Mouse (Mus musculus): ENCODE results near the gene Bace2. TPM values are rescaled to one million over a fixed set of nuclear protein-coding genes. Genes with fewer than 3 reads are reported as not detected.

The Bace2 gene
- 0.66 TPM for polyA plus RNA-seq (2012; fragmentation: generic; extraction: Trizol)
- long read RNA-seq, experiment 1, full-length matches to known transcripts, result 2 of 2 reads
- long read RNA-seq, experiment 1, partial matches to known transcripts, result 0 of 2 reads
- long read RNA-seq, experiment 1, other reads (novel, unspliced or antisense), result 0 of 2 reads
- long read RNA-seq, experiment 2, result 0 reads

DNA sequence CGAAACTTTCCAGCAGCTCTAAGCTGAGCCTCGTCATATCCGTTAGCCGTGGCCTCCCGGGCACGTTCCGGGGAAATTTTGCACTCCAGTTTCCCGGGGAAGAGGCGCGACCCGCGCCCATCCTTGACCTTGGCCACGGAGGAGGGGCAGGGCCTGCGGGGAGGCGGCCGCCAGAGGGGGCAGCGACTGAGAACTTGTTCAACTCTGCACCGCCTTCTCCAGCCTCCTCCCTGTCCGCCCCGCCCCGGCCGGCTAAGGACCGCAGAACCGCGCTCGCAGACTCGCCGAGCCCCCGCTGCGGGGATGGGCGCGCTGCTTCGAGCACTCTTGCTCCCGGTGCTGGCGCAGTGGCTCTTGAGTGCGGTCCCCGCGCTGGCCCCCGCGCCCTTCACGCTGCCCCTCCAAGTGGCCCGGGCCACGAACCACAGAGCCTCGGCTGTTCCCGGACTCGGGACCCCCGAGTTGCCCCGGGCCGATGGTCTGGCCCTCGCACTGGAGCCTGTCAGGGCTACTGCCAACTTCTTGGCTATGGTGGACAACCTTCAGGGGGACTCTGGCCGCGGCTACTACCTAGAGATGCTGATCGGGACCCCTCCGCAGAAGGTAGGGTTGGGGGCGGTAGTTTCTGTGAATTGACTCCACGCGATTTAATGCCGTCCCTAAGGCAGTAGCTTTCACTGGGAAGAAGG, at the start of gene Bace2:
Bace2 (plus strand) TSS at position 244 of the 689 bp plus-strand sequence.
- Histone ChIP-seq H3K27me3 (ENCODE audit: control insufficient read depth, insufficient read depth, insufficient read length) (no peaks in the 10 kb centered on the region), H3ac (ENCODE audit: control insufficient read depth, insufficient read length, low read depth) (peak within 1 kb of the TSS; percentile 16), H3K36me3 (ENCODE audit: control insufficient read depth, insufficient read depth) (no peaks in the 10 kb centered on the region), H3K4me3 (ENCODE audit: insufficient read depth, poor library complexity, severe bottlenecking) (peak within 1 kb of the TSS; percentile 18), H3K79me3 (ENCODE audit: low read depth) (no peaks in the 10 kb centered on the region), H3K79me2 (ENCODE audit: control insufficient read depth, insufficient read depth) (no peaks in the 10 kb centered on the region)
- TF ChIP-seq CEBPB (IDR thresholded peaks at IDR 0.05; ENCODE audit: low read depth) (no peak), MYOD1 (IDR thresholded peaks at IDR 0.05; ENCODE audit: control insufficient read depth, insufficient read length, low read depth) (no peak), USF1 (IDR thresholded peaks at IDR 0.05; ENCODE audit: low read depth) (no peak), CTCF (IDR thresholded peaks at IDR 0.05; ENCODE audit: control insufficient read depth, insufficient read depth, insufficient read length) (peak; percentile 76)

DNA sequence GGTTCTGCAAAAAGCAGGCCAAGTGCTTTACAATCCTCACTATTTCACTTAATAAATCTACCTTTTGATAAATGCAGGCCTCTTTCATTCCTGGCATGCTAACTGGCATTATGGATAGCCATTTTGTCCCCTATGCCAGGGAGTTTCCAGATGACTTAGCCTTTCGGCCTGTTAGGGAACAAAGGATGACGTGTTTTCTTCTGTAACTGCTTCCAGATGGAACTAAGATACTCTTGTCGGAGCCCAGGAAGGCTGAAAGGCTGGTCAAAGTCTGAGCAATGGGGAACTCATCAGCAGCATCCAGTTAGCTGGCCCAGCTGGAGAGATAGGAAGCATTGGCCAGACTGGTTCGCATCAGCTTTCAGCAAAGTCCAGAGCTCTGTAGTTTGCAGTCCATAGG, 48.9 kb upstream of the Bace2 start:
- Histone ChIP-seq H3ac (ENCODE audit: control insufficient read depth, insufficient read length, low read depth) (no peak overlapping the region), H3K4me3 (ENCODE audit: insufficient read depth, poor library complexity, severe bottlenecking) (no peak overlapping the region), H3K79me3 (ENCODE audit: low read depth) (no peaks in the 10 kb centered on the region), H3K36me3 (ENCODE audit: control insufficient read depth, insufficient read depth) (no peaks in the 10 kb centered on the region), H3K79me2 (ENCODE audit: control insufficient read depth, insufficient read depth) (no peaks in the 10 kb centered on the region), H3K27me3 (ENCODE audit: control insufficient read depth, insufficient read depth, insufficient read length) (no peaks in the 10 kb centered on the region)
- no peak for TF ChIP-seq CTCF (IDR thresholded peaks at IDR 0.05; ENCODE audit: control insufficient read depth, insufficient read depth, insufficient read length)
- no peak for TF ChIP-seq CEBPB (IDR thresholded peaks at IDR 0.05; ENCODE audit: low read depth)
- TF ChIP-seq MYOD1 (IDR thresholded peaks at IDR 0.05; ENCODE audit: control insufficient read depth, insufficient read length, low read depth), result no peak
- TF ChIP-seq USF1 (IDR thresholded peaks at IDR 0.05; ENCODE audit: low read depth), result no peak
- no peak for TF ChIP-seq FOSL1 (IDR thresholded peaks at IDR 0.05; ENCODE audit: insufficient read depth, low read length, poor library complexity, severe bottlenecking)
- no peak for TF ChIP-seq MYOG (IDR thresholded peaks at IDR 0.05; ENCODE audit: control insufficient read depth, extremely low read depth, insufficient read length)
- no peak for TF ChIP-seq MAX (IDR thresholded peaks at IDR 0.05)

GRCm38 (mm10) chr16:97309796-97310569, 46.6 kb upstream of the Bace2 start:
- no peak overlapping the region for H3K4me3 ChIP-seq (ENCODE audit: insufficient read depth, poor library complexity, severe bottlenecking)
- H3ac ChIP-seq (ENCODE audit: control insufficient read depth, insufficient read length, low read depth), result no peak overlapping the region
- H3K79me2 ChIP-seq (ENCODE audit: control insufficient read depth, insufficient read depth), result no peaks in the 10 kb centered on the region
- H3K36me3 ChIP-seq (ENCODE audit: control insufficient read depth, insufficient read depth), result no peaks in the 10 kb centered on the region
- TF ChIP-seq CEBPB (IDR thresholded peaks at IDR 0.05; ENCODE audit: low read depth) (no peak), MAX (IDR thresholded peaks at IDR 0.05) (no peak), MYOG (IDR thresholded peaks at IDR 0.05; ENCODE audit: control insufficient read depth, extremely low read depth, insufficient read length) (no peak), MYOD1 (IDR thresholded peaks at IDR 0.05; ENCODE audit: control insufficient read depth, insufficient read length, low read depth) (no peak), USF1 (IDR thresholded peaks at IDR 0.05; ENCODE audit: low read depth) (no peak), FOSL1 (IDR thresholded peaks at IDR 0.05; ENCODE audit: insufficient read depth, low read length, poor library complexity, severe bottlenecking) (no peak), CTCF (IDR thresholded peaks at IDR 0.05; ENCODE audit: control insufficient read depth, insufficient read depth, insufficient read length) (no peak)
- no peaks in the 10 kb centered on the region for H3K79me3 ChIP-seq (ENCODE audit: low read depth)
- no peaks in the 10 kb centered on the region for H3K27me3 ChIP-seq (ENCODE audit: control insufficient read depth, insufficient read depth, insufficient read length)

DNA sequence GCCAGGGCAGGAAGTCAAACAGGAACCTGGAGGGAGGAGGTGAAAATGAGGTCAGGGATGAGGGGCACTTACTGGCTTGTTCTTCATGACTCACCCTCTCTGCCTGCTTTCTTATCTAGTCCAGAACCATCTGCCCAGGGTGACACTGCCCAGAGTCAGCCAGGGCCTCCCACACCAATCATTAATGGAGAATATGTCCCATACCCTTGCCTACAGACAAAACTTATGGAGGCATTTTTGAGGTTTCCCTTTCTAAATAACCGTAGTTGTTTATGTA, 46.0 kb upstream of the Bace2 start:
- no peak overlapping the region for H3ac ChIP-seq (ENCODE audit: control insufficient read depth, insufficient read length, low read depth)
- H3K79me3 ChIP-seq (ENCODE audit: low read depth), result no peaks in the 10 kb centered on the region
- H3K4me3 ChIP-seq (ENCODE audit: insufficient read depth, poor library complexity, severe bottlenecking), result no peak overlapping the region
- no peaks in the 10 kb centered on the region for H3K36me3 ChIP-seq (ENCODE audit: control insufficient read depth, insufficient read depth)
- no peaks in the 10 kb centered on the region for H3K27me3 ChIP-seq (ENCODE audit: control insufficient read depth, insufficient read depth, insufficient read length)
- no peaks in the 10 kb centered on the region for H3K79me2 ChIP-seq (ENCODE audit: control insufficient read depth, insufficient read depth)
- TF ChIP-seq MYOD1 (IDR thresholded peaks at IDR 0.05; ENCODE audit: control insufficient read depth, insufficient read length, low read depth) (peak; percentile 63), USF1 (IDR thresholded peaks at IDR 0.05; ENCODE audit: low read depth) (no peak)

GRCm38 (mm10) chr16:97312960-97313686, 43.4 kb upstream of the Bace2 start:
- Histone ChIP-seq H3K36me3 (ENCODE audit: control insufficient read depth, insufficient read depth) (no peaks in the 10 kb centered on the region), H3K27me3 (ENCODE audit: control insufficient read depth, insufficient read depth, insufficient read length) (no peaks in the 10 kb centered on the region), H3ac (ENCODE audit: control insufficient read depth, insufficient read length, low read depth) (no peak overlapping the region), H3K79me3 (ENCODE audit: low read depth) (no peaks in the 10 kb centered on the region), H3K4me3 (ENCODE audit: insufficient read depth, poor library complexity, severe bottlenecking) (no peak overlapping the region), H3K79me2 (ENCODE audit: control insufficient read depth, insufficient read depth) (no peaks in the 10 kb centered on the region)
- peak; percentile 42 for TF ChIP-seq CTCF (IDR thresholded peaks at IDR 0.05; ENCODE audit: control insufficient read depth, insufficient read depth, insufficient read length)
- TF ChIP-seq USF1 (IDR thresholded peaks at IDR 0.05; ENCODE audit: low read depth), result no peak

Data from C2C12 (cell line).